Mouse (Mus musculus) midbrain, embryonic 10.5 days (tissue): ENCODE results near the gene Zc3hav1l. TPM values are rescaled to one million over a fixed set of nuclear protein-coding genes. Genes with fewer than 3 reads are reported as not detected.

Experiments
- DNase-seq: peaks from one replicate; pipeline ENCODE4 v3.0.0-alpha.2; 2017; ENCODE audit warnings: low spot score
- H3K27ac ChIP-seq: fragments of 300-500 bp; sonication (generic); replicated peaks from 2 replicates; pipeline ENCODE4 v1.5.1; 2016; ENCODE audit warnings: mild to moderate bottlenecking
- H3K27me3 ChIP-seq: fragments of 300-500 bp; sonication (generic); 2 replicates; pipeline ENCODE4 v1.6.1; 2016; ENCODE audit warnings: low read depth, mild to moderate bottlenecking; ENCODE audit not compliant: poor library complexity, severe bottlenecking
- H3K36me3 ChIP-seq: fragments of 300-500 bp; sonication (generic); 2 replicates; pipeline ENCODE4 v1.6.1; 2016; ENCODE audit warnings: mild to moderate bottlenecking, moderate library complexity
- H3K4me1 ChIP-seq: fragments of 300-500 bp; sonication (generic); 2 replicates; pipeline ENCODE4 v1.6.1; 2016
- H3K4me3 ChIP-seq: fragments of 300-500 bp; sonication (generic); 2 replicates; pipeline ENCODE4 v1.5.1; 2016; ENCODE audit warnings: mild to moderate bottlenecking, moderate library complexity
- H3K9me3 ChIP-seq: fragments of 300-500 bp; sonication (generic); replicated peaks from 2 replicates; pipeline ENCODE4 v1.6.1; 2016; ENCODE audit warnings: mild to moderate bottlenecking
- WGBS: fragments of 180-500 bp; shearing (Covaris S2); methylation state at CpG from one replicate; pipeline ENCODE4 v1.1.7; 2016; 5-methylcytosine and 5-hydroxymethylcytosine counted together
- polyA plus RNA-seq: library from polyadenylated mRNA; unstranded; fragments of >200 nt; fragmentation: Nextera tagmentation; extraction: Ambion mirVana; gene quantifications from 2 replicates; pipeline ENCODE4 v1.2.1, GENCODE M21; 2016

Zc3hav1l gene
- polyA plus RNA-seq, 1 experiment from 2014 or later, result 12.9 TPM

- WGBS, result 94% methylated on average over 9 of the region's 9 CpGs
- Histone ChIP-seq H3K9me3 (no peaks in the 10 kb centered on the region), H3K4me1 (no peaks in the 10 kb centered on the region), H3K36me3 (no peaks in the 10 kb centered on the region), H3K27me3 (no peaks in the 10 kb centered on the region), H3K27ac (no peak overlapping the region), H3K4me3 (no peak overlapping the region)
- no peak for DNase-seq
Observed at GRCm38 (mm10) chr6:38320621-38321020, 21.6 kb upstream of the Zc3hav1l start.

- no peaks in the 10 kb centered on the region for H3K27me3 ChIP-seq
- WGBS, result 89% methylated on average over 4 of the region's 4 CpGs
- no peak overlapping the region for H3K27ac ChIP-seq
- no peaks in the 10 kb centered on the region for H3K36me3 ChIP-seq
- no peak overlapping the region for H3K4me3 ChIP-seq
- no peaks in the 10 kb centered on the region for H3K9me3 ChIP-seq
- no peaks in the 10 kb centered on the region for H3K4me1 ChIP-seq
- no peak for DNase-seq
Observed at GRCm38 (mm10) chr6:38316050-38316449, 17.0 kb upstream of the Zc3hav1l start.

GRCm38 (mm10) chr6:38309741-38310140 lies 10.7 kb upstream of the Zc3hav1l start:
- no peak for DNase-seq
- Histone ChIP-seq H3K4me1 (no peaks in the 10 kb centered on the region), H3K27ac (no peak overlapping the region), H3K9me3 (no peaks in the 10 kb centered on the region; the same call in 1 of the 2 replicates), H3K36me3 (no peaks in the 10 kb centered on the region), H3K4me3 (no peak overlapping the region), H3K27me3 (no peaks in the 10 kb centered on the region)

GRCm38 (mm10) chr6:38304981-38305380 lies 5.9 kb upstream of the Zc3hav1l start:
- WGBS, result 70% methylated on average over 3 of the region's 3 CpGs
- no peak for DNase-seq
- Histone ChIP-seq H3K27me3 (peaks cover 10% of the 10 kb centered on the region; the same call in 1 of the 2 replicates), H3K36me3 (no peaks in the 10 kb centered on the region), H3K4me3 (no peak overlapping the region), H3K4me1 (peaks cover under 1% of the 10 kb centered on the region; the same call in 1 of the 2 replicates), H3K9me3 (no peaks in the 10 kb centered on the region; the same call in 1 of the 2 replicates), H3K27ac (no peak overlapping the region)

GRCm38 (mm10) chr6:38298246-38298635 lies 818 bp downstream of the Zc3hav1l start:
- Histone ChIP-seq H3K4me3 (peak overlapping the region; percentile 86), H3K27ac (peak overlapping the region; percentile 99), H3K36me3 (peaks cover 36% of the 10 kb centered on the region), H3K4me1 (peaks cover 29% of the 10 kb centered on the region), H3K27me3 (peaks cover 41% of the 10 kb centered on the region), H3K9me3 (no peaks in the 10 kb centered on the region)
- 0% methylated on average over 10 of the region's 10 CpGs for WGBS
- DNase-seq, result peak; percentile 69

GRCm38 (mm10) chr6:38297580-38298245 lies 1.3 kb downstream of the Zc3hav1l start:
- H3K4me3 ChIP-seq, result peak overlapping the region; percentile 86
- peaks cover 34% of the 10 kb centered on the region for H3K4me1 ChIP-seq
- H3K27ac ChIP-seq, result peak overlapping the region; percentile 99
- peaks cover 44% of the 10 kb centered on the region for H3K27me3 ChIP-seq
- 43% methylated on average over 12 of the region's 12 CpGs for WGBS
- DNase-seq, result no peak
- peaks cover 40% of the 10 kb centered on the region for H3K36me3 ChIP-seq
- H3K9me3 ChIP-seq, result no peaks in the 10 kb centered on the region

- Histone ChIP-seq H3K36me3 (peaks cover 80% of the 10 kb centered on the region), H3K4me1 (peaks cover 32% of the 10 kb centered on the region), H3K27me3 (peaks cover 62% of the 10 kb centered on the region), H3K27ac (no peak overlapping the region), H3K9me3 (no peaks in the 10 kb centered on the region), H3K4me3 (no peak overlapping the region)
- 37% methylated on average over 3 of the region's 3 CpGs for WGBS
- no peak for DNase-seq
Observed at GRCm38 (mm10) chr6:38293708-38294107, 5.4 kb downstream of the Zc3hav1l start.

GRCm38 (mm10) chr6:38292871-38293646 lies 6.0 kb downstream of the Zc3hav1l start:
- peak overlapping the region; percentile 79 for H3K27ac ChIP-seq
- peak; percentile 51 for DNase-seq

GRCm38 (mm10) chr6:38284422-38284821 lies 14.6 kb downstream of the Zc3hav1l start:
- no peaks in the 10 kb centered on the region for H3K4me1 ChIP-seq
- DNase-seq, result no peak
- H3K36me3 ChIP-seq, result peaks cover 61% of the 10 kb centered on the region
- WGBS, result 98% methylated on average over 19 of the region's 19 CpGs
- no peak overlapping the region for H3K27ac ChIP-seq
- H3K9me3 ChIP-seq, result peaks cover 25% of the 10 kb centered on the region
- no peaks in the 10 kb centered on the region; the same call in 1 of the 2 replicates for H3K27me3 ChIP-seq
- no peak overlapping the region for H3K4me3 ChIP-seq

More at GRCm38 (mm10) chr6:38292871-38293646, 6.0 kb downstream of the Zc3hav1l start:
- peak overlapping the region; percentile 14; the same call in 1 of the 2 replicates for H3K4me3 ChIP-seq
- peaks cover 26% of the 10 kb centered on the region for H3K4me1 ChIP-seq
- H3K36me3 ChIP-seq, result peaks cover 86% of the 10 kb centered on the region
- WGBS, result 17% methylated on average over 11 of the region's 11 CpGs
- no peaks in the 10 kb centered on the region for H3K9me3 ChIP-seq
- H3K27me3 ChIP-seq, result peaks cover 62% of the 10 kb centered on the region

- H3K27me3 ChIP-seq, result no peaks in the 10 kb centered on the region
- no peak overlapping the region for H3K4me3 ChIP-seq
- no peaks in the 10 kb centered on the region for H3K9me3 ChIP-seq
- H3K36me3 ChIP-seq, result no peaks in the 10 kb centered on the region
- no peaks in the 10 kb centered on the region for H3K4me1 ChIP-seq
- DNase-seq, result no peak
- H3K27ac ChIP-seq, result no peak overlapping the region
- WGBS, result 78% methylated on average over 7 of the region's 7 CpGs
Observed at GRCm38 (mm10) chr6:38264466-38264865, 34.6 kb downstream of the Zc3hav1l start.

GRCm38 (mm10) chr6:38263393-38264159 lies 35.5 kb downstream of the Zc3hav1l start:
- Histone ChIP-seq H3K27me3 (no peaks in the 10 kb centered on the region), H3K9me3 (no peaks in the 10 kb centered on the region), H3K4me1 (no peaks in the 10 kb centered on the region), H3K27ac (no peak overlapping the region), H3K4me3 (no peak overlapping the region), H3K36me3 (no peaks in the 10 kb centered on the region)
- DNase-seq, result no peak
- 88% methylated on average over 5 of the region's 5 CpGs for WGBS

- no peaks in the 10 kb centered on the region for H3K9me3 ChIP-seq
- H3K36me3 ChIP-seq, result no peaks in the 10 kb centered on the region
- H3K27me3 ChIP-seq, result no peaks in the 10 kb centered on the region
- WGBS, result 72% methylated on average over 4 of the region's 4 CpGs
- no peak overlapping the region for H3K27ac ChIP-seq
- no peak for DNase-seq
- no peak overlapping the region for H3K4me3 ChIP-seq
- H3K4me1 ChIP-seq, result no peaks in the 10 kb centered on the region
Observed at GRCm38 (mm10) chr6:38261877-38262276, 37.2 kb downstream of the Zc3hav1l start.
